Mouse (Mus musculus) heart, postnatal 36 days (tissue): ENCODE data around the gene Serpinb1a. TPM values are rescaled to one million over a fixed set of nuclear protein-coding genes. Genes with fewer than 3 reads are reported as not detected.
"Not testable (repeated sequence)": the region's sequence is repeated elsewhere in the genome, so short reads cannot be mapped to it uniquely, and the experiment has no call there.

Experiments used
- DNase-seq, 2 experiments: peaks; one replicate each; pipeline ENCODE4 v3.0.0; 2021 to 2022
- intact Hi-C: fragments of 180-260 bp; cut with DNase I; formaldehyde crosslinking; loops from one replicate; pipeline ENCODE4 v1.15.1; 2025
- total RNA-seq, 2 experiments: library from RNA; stranded (reverse); gene quantifications; 2 replicates each; pipeline ENCODE4 v1.2.3; 2021

Serpinb1a gene
- 1 to 10 TPM; 6.5 to 7.4 TPM for total RNA-seq

DNA sequence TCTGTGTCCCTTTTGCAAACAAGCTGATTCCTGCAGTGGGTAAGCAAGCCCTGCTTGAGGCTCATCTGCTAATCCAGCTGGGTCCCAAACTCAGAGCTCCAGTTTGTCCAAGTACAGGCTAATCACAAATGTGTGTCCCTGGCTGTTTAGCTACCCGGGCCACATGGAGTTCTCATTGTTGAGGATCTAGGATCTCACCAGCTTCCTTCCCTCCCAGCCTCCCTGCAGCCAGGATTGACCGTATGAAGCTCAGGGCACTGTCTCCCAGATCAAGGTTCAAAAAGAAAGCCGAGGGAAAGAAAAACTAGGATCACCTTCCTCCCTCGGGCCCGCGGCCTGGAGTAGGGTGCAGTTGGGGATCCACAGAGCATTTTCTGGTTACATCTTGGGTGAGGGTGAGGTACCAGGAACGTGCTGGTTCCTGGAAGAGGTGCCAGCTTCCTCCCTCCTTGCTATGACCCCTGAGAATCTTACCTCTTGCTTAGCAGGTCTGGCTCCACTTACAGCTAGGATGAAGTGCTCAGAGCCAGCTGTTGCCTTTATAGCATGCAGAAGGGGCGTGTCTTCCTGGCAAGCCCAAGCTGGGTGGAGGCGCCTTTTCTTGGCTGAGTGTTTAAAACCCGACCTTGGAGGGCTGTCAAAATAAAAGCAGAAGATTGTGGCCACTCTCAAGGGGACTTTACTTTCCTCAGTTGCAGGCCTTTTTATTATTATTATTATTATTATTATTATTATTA lies at the start of gene Serpinb1a:
Gene Serpinb1a (minus strand): TSS at position 518 of the 737 bp plus-strand sequence.
- intact Hi-C loops, result no loop called here
- peak; percentile 70 to 74 for DNase-seq

DNA sequence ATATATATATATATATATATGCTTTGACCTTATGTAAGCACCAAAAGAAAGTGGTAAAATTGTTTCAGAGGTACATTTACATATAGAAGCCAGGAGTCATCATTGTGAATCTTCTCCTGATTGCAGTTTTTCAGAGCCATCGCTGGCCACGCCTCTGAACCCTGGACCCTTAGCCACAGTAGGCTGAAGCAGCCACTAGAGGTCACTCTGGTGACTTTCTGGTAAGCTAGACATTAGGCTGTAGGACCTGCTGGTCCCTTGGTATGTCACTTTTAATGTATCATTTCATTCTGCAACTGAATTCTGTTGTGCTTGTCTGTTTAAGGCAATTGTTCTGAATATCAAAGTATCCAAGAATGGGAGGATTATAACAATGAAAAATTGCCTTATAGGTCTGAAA lies 49.7 kb upstream of the Serpinb1a start:
- peak; percentile 31 to 52 for DNase-seq
- intact Hi-C loops, result loop anchor here (5.0 kb wide), 1 partner anchor 862 kb away; no protein-coding TSS in a partner anchor

DNA sequence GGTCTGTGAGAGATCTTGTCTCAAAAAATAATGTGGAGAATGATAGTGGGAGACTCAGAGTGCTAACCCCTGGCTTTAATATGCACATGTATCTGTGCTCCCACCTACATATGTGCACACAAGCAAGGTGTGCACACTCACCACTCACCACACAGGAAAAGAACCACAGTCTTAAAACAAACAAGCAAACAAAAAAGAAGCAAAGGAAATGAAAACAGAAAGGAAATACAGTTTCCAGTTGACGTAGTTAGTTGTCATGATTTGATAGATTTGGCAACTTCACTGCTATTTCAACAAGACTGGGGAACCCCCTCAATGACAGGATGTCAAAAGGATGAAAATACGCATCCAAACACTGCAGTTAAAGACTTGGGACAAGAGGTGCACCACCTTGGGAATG lies 48.1 kb upstream of the Serpinb1a start:
- intact Hi-C loops, DNase-seq: not testable (repeated sequence)

- intact Hi-C loops, result no loop called here
- DNase-seq, result no peak
Measured at GRCm38 (mm10) chr13:32898111-32898510, 47.1 kb upstream of the Serpinb1a start, which contains the start of gene Serpinb1c. Serpinb1c (minus strand) TSS chr13:32898211.

- DNase-seq, result no peak
- intact Hi-C loops, result no loop called here
Measured at GRCm38 (mm10) chr13:32896931-32897330, 45.9 kb upstream of the Serpinb1a start.

- DNase-seq, result no peak
- intact Hi-C loops, result no loop called here
Measured at GRCm38 (mm10) chr13:32884755-32885154, 33.8 kb upstream of the Serpinb1a start.

DNA sequence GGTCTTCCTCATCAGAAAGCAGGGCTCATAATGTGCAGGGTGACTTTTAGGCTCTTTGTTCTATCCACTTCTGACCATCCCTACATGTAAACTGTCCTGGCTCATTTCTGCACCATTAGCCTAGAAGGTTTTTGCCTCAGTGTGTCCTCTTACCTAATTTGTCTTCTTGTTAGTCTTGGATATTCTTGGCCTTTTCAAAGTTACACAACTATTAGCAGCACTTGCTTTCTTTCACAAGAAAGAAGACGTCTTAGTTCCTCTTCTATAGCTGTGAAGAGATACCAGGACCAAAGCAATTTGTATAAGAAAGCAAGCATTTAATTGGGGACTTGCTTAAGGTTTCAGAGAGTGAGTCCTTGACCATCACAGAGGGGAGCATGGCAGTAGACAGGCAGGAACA lies 22.9 kb upstream of the Serpinb1a start:
- no peak for DNase-seq
- intact Hi-C loops, result no loop called here

DNA sequence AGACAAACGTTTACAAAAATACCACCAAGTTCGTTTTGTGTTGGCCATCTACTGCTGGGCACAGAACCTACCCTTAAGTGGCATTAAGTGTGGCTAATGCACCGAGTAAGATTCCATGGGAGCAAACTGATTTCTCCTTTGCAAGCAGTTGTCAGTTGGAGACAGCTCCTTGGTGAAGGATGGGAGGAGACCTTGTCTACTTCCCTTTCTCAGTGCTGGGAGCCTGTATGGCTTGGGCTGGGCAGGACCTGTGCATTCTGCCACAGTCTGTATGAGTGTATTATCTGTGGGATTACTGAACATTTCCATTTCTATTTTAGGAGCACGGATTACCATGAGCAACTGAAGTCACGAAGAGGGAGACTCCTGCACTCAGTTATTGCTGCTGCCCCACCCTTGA lies 17.9 kb upstream of the Serpinb1a start:
- DNase-seq, result no peak
- intact Hi-C loops, result no loop called here

DNA sequence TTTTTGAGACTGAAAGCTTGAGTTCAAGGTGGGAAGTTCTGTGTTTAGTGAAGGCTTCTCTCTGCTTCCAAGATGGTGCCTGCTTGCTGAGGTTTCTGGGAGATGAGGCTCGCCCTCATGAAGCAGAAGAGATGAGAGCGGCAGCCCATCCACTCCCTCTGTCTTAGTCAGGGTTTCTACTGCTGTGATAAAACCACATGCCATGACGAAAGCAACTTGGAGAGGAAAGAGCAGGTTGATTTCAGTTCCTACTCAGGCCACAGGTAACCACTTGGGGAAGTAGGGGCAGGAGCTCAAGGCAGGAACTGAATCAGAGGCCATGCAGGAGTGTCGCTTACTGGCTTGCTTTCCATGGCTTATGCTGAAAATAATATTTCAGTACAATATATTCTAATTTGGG lies 17.2 kb upstream of the Serpinb1a start:
- DNase-seq, intact Hi-C loops: not testable (repeated sequence)

DNA sequence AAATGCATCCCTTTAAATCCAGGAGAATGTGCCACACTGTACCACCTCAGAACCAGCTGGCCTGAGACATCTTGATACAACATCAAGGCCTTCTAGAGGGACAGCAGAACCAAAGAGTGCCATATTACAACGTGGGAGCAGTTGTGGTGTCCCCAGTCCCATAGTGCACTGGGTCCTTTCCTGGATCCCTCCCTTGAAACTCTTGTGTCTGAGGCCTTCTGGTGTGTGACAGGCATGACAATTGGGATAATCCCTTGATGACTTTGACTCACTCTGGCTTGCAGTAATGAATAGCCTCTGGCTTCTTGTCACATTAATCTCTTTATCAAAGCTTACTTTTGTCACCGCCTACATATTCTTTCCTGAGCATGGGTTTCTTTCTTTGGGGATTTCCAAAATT lies 16.0 kb upstream of the Serpinb1a start:
- intact Hi-C loops, result no loop called here
- no peak for DNase-seq

- intact Hi-C loops, result no loop called here
- DNase-seq, result peak; percentile 66 to 71
Measured at GRCm38 (mm10) chr13:32866484-32866883, 15.5 kb upstream of the Serpinb1a start.

DNA sequence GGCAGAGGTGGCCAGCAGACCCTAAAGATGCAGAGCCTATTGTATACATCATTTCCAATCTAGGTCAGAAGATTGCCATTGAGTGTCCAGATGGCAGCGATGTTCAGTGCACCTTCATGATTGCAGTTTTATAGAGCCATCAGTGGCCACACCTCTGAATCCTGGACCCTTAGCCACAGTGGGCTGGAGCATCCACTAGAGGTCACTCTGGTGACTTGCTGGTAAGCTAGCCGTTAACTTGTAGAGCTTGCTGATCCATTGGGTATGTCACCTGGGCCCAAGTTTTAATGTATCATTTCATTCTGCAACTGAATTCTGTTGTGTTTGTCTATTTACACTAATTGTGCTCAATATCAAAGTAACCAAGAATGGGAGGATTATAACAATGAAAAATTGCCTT lies 14.6 kb upstream of the Serpinb1a start:
- no peak for DNase-seq
- intact Hi-C loops, result no loop called here

- intact Hi-C loops, DNase-seq: not testable (repeated sequence)
Measured at GRCm38 (mm10) chr13:32864529-32864928, 13.5 kb upstream of the Serpinb1a start.

DNA sequence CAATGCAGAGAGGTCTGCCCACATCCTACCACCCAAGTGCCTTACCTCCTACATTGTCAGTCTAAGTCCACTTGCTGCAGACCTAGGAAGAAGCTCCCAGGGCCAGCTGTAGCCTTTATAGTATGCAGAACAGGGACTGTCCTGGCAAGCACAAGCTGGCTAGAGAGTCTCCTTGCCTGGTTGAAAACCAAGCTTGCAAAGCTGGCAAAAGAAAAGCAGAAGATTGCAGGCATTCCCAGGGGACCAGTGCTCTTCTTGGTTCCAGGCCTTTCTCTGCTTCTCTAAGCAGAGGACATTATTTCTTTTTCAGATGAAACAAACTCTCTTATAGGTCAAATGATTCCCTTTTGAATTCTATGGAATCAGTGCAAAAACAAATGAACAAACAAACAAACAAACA lies 12.5 kb upstream of the Serpinb1a start:
- intact Hi-C loops, result no loop called here
- DNase-seq, result no peak

GRCm38 (mm10) chr13:32860821-32861220 lies 9.8 kb upstream of the Serpinb1a start:
- intact Hi-C loops, result no loop called here
- DNase-seq, result no peak

- intact Hi-C loops, result no loop called here
- no peak for DNase-seq
Measured at GRCm38 (mm10) chr13:32853073-32853472, 2.1 kb upstream of the Serpinb1a start.

DNA sequence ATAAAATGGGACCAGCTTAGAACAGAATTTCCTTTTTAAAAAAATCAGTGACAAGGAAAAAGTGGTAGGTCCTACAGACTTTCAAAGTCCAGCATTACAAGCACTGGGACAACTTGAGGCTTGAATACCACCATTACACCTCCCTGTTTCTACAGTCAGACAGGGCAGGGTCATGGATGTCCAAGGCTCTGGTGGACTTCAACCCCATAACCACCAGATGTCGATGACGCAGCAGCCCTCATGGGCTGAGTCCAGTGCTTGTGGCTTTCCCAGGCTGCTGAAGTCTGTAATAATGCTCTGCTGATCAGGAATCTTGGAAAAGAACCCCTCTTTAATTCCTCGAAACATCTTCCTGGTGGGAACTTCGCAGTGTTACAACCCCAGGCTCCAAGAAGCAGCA lies 1.6 kb upstream of the Serpinb1a start:
- intact Hi-C loops, result no loop called here
- DNase-seq, result no peak

DNA sequence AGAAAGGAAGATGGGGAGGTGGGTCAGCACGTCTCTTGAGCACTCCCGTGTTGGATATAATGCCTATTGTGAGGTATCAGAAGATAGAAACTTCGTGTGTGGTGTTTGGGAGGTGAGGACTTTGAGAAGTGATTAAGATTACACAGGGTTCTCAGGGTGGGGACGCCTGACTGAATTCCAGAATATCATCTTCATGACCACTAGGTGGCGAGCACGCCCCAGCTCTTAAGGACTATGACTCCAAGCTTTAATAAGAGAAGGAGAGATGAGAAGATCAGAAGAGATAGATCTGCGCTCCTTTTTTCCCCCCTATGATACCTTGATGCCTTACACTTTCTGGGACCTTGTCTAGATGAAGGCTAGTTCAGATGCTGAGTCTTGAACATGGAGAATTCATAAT lies 982 bp upstream of the Serpinb1a start:
- peak; percentile 43 to 53 for DNase-seq
- intact Hi-C loops, result no loop called here

DNA sequence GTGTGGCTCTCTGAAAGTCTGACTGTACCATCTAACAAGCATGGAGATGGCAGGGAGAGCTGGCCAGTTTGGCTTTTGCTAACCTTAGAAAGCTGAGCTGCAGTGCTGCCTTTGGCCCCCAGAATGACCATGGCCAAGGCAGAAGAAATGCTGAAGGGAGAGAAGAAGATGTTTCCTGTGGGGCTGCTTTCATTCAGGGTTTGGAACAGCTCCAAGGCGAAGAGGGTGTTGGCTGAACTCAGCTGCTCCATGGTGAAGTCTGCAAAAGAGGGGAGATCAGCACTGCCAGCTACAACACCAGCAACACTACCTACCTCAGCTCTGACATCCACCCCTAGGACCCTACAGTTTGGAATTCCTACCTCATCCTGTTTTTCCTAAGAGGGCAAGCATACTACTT lies 829 bp downstream of the Serpinb1a start:
- no peak for DNase-seq
- intact Hi-C loops, result no loop called here

- DNase-seq, result no peak
Measured at GRCm38 (mm10) chr13:32849531-32850123, 1.4 kb downstream of the Serpinb1a start.

DNA sequence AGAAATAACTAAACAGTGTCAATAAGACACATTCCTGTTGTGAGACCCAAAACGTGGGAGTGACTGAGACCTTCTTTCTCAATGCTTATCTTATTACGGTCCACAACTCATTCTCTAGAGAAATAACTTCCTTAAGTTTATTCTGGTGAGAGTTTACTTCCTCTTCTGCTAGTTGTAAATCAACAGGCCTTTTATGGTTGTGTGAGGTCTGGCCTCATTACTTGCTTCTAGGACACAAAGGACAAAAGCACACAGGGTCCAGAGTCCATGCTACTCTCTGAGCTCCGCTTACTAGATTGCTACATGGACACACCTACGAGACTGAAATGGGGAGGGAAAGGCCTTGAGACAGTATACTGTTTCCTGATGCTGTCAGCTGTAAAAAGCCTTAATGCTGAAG lies 1.9 kb downstream of the Serpinb1a start:
- no peak for DNase-seq
- intact Hi-C loops, result no loop called here

More at GRCm38 (mm10) chr13:32849531-32850123, 1.4 kb downstream of the Serpinb1a start:
- intact Hi-C loops, result no loop called here

GRCm38 (mm10) chr13:32846221-32846620 lies 4.8 kb downstream of the Serpinb1a start:
- no peak for DNase-seq

More at GRCm38 (mm10) chr13:32846221-32846620, 4.8 kb downstream of the Serpinb1a start:
- intact Hi-C loops, result no loop called here
